Mouse (Mus musculus): Measurements from ENCODE around the gene Cd80.

Cd80 gene

GRCm38 (mm10) chr16:38448458-38448857 lies 6.9 kb upstream of the Cd80 start:
- no peak for DNase-seq (ENCODE audit: low spot score)

GRCm38 (mm10) chr16:38450707-38451106 lies 4.7 kb upstream of the Cd80 start:
- no peak for DNase-seq (ENCODE audit: low spot score)

- no peak for DNase-seq (ENCODE audit: low spot score)
These were observed 3.7 kb upstream of the Cd80 start for GRCm38 (mm10) chr16:38451421-38452205.

GRCm38 (mm10) chr16:38452442-38453202 lies 2.7 kb upstream of the Cd80 start, which contains the start of gene Adprh:
TSS of gene Adprh (minus strand) at chr16:38452703.
- peak; percentile 87 for DNase-seq (ENCODE audit: low spot score)

- DNase-seq (ENCODE audit: low spot score), result no peak
These were observed 2.2 kb upstream of the Cd80 start for GRCm38 (mm10) chr16:38453203-38453553.

GRCm38 (mm10) chr16:38453952-38454351 lies 1.4 kb upstream of the Cd80 start:
- DNase-seq (ENCODE audit: low spot score), result no peak

- DNase-seq (ENCODE audit: low spot score), result no peak
These were observed 667 bp upstream of the Cd80 start for GRCm38 (mm10) chr16:38454533-38455254.

GRCm38 (mm10) chr16:38456812-38457567 lies 1.6 kb downstream of the Cd80 start:
- no peak for DNase-seq (ENCODE audit: low spot score)

GRCm38 (mm10) chr16:38458600-38459280 lies 3.4 kb downstream of the Cd80 start:
- DNase-seq (ENCODE audit: low spot score), result no peak

- no peak for DNase-seq (ENCODE audit: low spot score)
These were observed 4.6 kb downstream of the Cd80 start for GRCm38 (mm10) chr16:38459990-38460389.

GRCm38 (mm10) chr16:38461749-38462148 lies 6.4 kb downstream of the Cd80 start:
- no peak for DNase-seq (ENCODE audit: low spot score)

- DNase-seq (ENCODE audit: low spot score), result no peak
These were observed 6.8 kb downstream of the Cd80 start for GRCm38 (mm10) chr16:38462161-38462560.

- no peak for DNase-seq (ENCODE audit: low spot score)
These were observed 7.9 kb downstream of the Cd80 start for GRCm38 (mm10) chr16:38463305-38463704.

- no peak for DNase-seq (ENCODE audit: low spot score)
These were observed 10.7 kb downstream of the Cd80 start for GRCm38 (mm10) chr16:38466089-38466488.

GRCm38 (mm10) chr16:38467091-38467916 lies 11.9 kb downstream of the Cd80 start:
- DNase-seq (ENCODE audit: low spot score), result no peak

- no peak for DNase-seq (ENCODE audit: low spot score)
These were observed 12.8 kb downstream of the Cd80 start for GRCm38 (mm10) chr16:38467917-38468705.

- no peak for DNase-seq (ENCODE audit: low spot score)
These were observed 13.3 kb downstream of the Cd80 start for GRCm38 (mm10) chr16:38468706-38469018.

- no peak for DNase-seq (ENCODE audit: low spot score)
These were observed 14.1 kb downstream of the Cd80 start for GRCm38 (mm10) chr16:38469437-38469836.

- no peak for DNase-seq (ENCODE audit: low spot score)
These were observed 16.5 kb downstream of the Cd80 start for GRCm38 (mm10) chr16:38471697-38472506.

All from ovary, postnatal 10 days (tissue).